Mouse (Mus musculus): Measurements from ENCODE around the gene BC003965. TPM values are rescaled to one million over a fixed set of nuclear protein-coding genes. Genes with fewer than 3 reads are reported as not detected.

Gene BC003965
- 5.5 and 6.8 TPM in 2 replicates for total RNA-seq (2023)

DNA sequence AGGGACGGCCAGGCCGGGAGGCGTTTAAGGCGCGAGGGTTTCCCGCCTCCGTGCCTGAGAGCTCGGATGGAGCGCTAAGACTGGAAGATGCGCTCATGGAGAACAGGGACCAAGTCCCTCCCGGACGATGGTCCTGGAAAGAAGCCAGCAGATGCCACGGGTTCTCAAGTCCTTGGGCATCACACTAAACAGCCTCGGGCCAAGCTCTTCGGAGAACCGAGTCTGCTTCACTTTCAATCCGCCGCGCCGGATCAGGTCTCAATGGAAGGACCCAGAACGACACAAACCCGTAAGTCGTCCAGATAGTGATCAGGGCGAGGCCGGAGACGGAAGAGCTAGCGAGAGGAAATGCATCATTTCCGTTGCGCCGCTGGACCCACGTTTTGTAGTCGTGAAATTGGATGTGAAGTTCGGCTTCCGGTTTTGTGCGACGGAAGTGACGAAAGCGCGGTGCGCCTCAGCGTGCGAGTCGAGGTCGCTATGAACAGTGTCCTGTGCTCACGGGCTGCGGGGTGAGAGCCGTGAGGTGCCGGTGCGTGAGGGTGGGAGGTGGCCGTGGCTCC lies at the start of gene BC003965:
TSS of gene BC003965 (plus strand) at position 426 of the 563 bp plus-strand sequence.

DNA sequence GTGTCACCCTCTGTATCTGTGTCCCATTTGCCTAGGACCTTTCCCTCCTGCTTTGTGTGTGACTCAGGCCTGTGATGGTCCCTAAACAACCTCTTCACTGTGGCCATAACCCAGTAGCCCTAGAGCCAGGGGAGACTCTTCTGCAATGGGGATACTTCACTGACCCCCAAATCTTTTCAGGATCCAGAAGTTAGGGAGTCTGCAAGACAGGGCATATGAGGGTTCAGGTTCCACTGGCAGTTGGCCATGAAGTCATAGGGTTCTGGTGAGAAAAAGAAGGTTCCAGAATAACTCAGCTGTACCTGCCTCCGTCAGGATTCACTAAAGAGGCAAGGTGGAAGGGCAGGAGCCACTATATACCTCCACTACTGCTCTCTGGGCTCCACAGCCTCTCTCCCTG lies 22.2 kb upstream of the BC003965 start, which contains the start of gene Ccdc154:
TSS of gene Ccdc154 (plus strand) at position 301 of the 400 bp plus-strand sequence.

DNA sequence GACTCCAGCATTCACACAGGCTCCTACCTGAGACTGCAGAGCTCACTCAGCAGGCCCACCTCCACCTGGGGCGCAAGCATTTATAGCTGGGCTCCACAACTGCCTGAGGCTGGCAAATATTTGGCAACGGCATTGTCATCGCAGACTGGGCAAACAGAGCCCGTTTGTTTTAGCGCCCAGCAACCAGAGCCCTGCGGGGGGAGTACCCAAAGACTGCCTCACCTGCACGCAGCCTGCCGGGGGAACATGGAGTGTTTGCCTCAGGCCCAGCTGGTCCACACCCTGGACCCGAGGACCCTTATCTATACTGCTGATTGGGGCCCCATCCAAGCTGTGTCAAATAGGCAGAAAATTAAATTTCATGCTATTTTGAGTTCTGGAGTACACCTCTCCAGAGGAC lies 8.9 kb upstream of the BC003965 start, which contains the start of gene Gm38655:
TSS of gene Gm38655 (minus strand) at position 61 of the 400 bp plus-strand sequence.

DNA sequence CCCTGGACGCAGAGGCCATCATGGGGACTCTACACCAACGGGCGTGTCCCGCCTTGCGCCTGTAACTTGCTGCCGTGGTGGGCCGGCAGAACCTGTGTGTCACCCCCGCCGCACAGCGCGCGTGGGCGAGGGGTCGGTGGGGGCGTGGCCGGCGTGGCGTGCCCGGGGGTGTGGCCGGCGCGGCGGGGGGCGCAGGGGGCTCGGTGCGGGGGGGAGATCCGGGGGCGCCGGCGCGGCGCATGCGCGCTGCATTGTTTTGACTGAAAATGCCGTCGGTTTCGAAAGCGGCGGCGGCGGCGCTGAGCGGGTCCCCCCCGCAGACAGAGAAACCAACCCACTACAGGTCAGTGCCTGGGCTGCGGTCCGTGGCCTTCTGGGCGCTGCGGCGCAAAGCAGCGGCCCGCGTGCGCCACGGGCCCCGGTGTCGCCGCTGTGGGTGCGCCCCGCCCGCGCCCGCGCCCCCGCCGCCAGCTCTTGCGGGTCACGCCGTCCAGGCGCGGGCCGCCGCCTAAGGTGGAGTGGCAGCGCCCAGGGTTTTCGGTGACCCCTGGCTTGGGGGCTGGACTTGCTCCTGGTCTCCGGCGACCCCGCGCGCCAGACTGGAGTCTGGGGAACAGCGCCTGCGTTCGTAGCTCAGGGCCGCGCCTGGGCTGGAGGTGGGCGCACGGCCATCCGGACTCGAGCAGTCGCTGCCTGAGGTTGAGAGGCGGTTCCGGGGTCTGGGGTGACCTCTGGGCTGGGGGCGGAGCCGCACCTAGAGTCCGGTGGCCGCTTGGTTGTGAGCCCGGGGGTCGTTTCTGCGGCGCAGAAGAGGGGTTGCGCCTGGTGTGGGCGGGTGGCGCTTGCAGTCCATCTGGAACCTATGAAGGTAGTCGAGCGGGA lies 4.0 kb downstream of the BC003965 start, which contains the start of gene Unkl:
TSS of gene Unkl (plus strand) at position 248 of the 882 bp plus-strand sequence.

Other genes starting within 250 kb of the BC003965 start
- 70.4 and 91.3 TPM in 2 replicates for gene Mapk8ip3, start 247.6 kb upstream of the BC003965 start, total RNA-seq (2023)
- gene Jpt2, start 223.9 kb upstream of the BC003965 start, total RNA-seq (2023): 26.3 and 30.8 TPM in 2 replicates
- 25.7 and 40.7 TPM in 2 replicates for gene Cramp1l, start 168.8 kb upstream of the BC003965 start, total RNA-seq (2023)
- gene Ift140, start 168.5 kb upstream of the BC003965 start, total RNA-seq (2023): 8.9 and 12.3 TPM in 2 replicates
- gene Tmem204, start 101.0 kb upstream of the BC003965 start, total RNA-seq (2023): not detected in 2 replicates
- 5.9 and 8.6 TPM in 2 replicates for gene Telo2, start 68.6 kb upstream of the BC003965 start, total RNA-seq (2023)
- gene Ptx4, start 63.8 kb upstream of the BC003965 start, total RNA-seq (2023): not detected in 2 replicates
- 17.0 and 29.6 TPM in 2 replicates for gene Clcn7, start 51.2 kb upstream of the BC003965 start, total RNA-seq (2023)
- not detected in 2 replicates for gene Ccdc154, start 22.1 kb upstream of the BC003965 start, total RNA-seq (2023)
- gene Gm38655, start 9.1 kb upstream of the BC003965 start, total RNA-seq (2023): not detected in 2 replicates
- gene Unkl, start 3.8 kb downstream of the BC003965 start, total RNA-seq (2023): 18.6 and 26.5 TPM in 2 replicates
- gene Gnptg, start 55.6 kb downstream of the BC003965 start, total RNA-seq (2023): 12.1 and 18.8 TPM in 2 replicates
- 5.8 and 8.9 TPM in 2 replicates for gene Tsr3, start 55.6 kb downstream of the BC003965 start, total RNA-seq (2023)
- 4.4 and 6.8 TPM in 2 replicates for gene Baiap3, start 71.8 kb downstream of the BC003965 start, total RNA-seq (2023)
- 213 and 244 TPM in 2 replicates for gene Ube2i, start 90.1 kb downstream of the BC003965 start, total RNA-seq (2023)
- 80.0 and 94.6 TPM in 2 replicates for gene Prss34, start 113.8 kb downstream of the BC003965 start, total RNA-seq (2023)
- not detected in 2 replicates for gene Prss28, start 124.1 kb downstream of the BC003965 start, total RNA-seq (2023)
- not detected in 2 replicates for gene Prss29, start 134.1 kb downstream of the BC003965 start, total RNA-seq (2023)
- not detected in 2 replicates for gene Tpsab1, start 161.0 kb downstream of the BC003965 start, total RNA-seq (2023)
- not detected in 2 replicates for gene Tpsb2, start 181.8 kb downstream of the BC003965 start, total RNA-seq (2023)
- gene Tpsg1, start 184.7 kb downstream of the BC003965 start, total RNA-seq (2023): not detected in 2 replicates
- 0.19 and 0.25 TPM in 2 replicates for gene Cacna1h, start 249.2 kb downstream of the BC003965 start, total RNA-seq (2023)

Measured in neutrophil, adult 65 days (primary cell).